ENCODE assay signal across 7 mouse cellular contexts in genomic region chr16:31546062-31546827, GRCm38 (mm10).
A peak's percentile ranks its signal among the peaks of the same experiment; 100 is the strongest.
DNase-seq lines count a peak whose midpoint lies in the region; ATAC-seq lines count a peak whose summit lies in the region.

No protein-coding gene starts in this region.

- WGBS in lung, embryonic 15.5 days, result 5% methylated on average over 18 of the region's 18 CpGs
- 4% methylated on average over 18 of the region's 18 CpGs for WGBS in embryonic facial prominence, embryonic 14.5 days
- WGBS in limb, embryonic 13.5 days, result 1% methylated on average over 18 of the region's 18 CpGs

- ATAC-seq in lung, embryonic 15.5 days (ENCODE audit: borderline replicate concordance, extremely low read depth, low FRiP score, low TSS enrichment), result 0 out of 2 replicates have a peak, but pooled peaks have one; percentile 9
- 0 out of 2 replicates have a peak, but pooled peaks have one; percentile 20 for ATAC-seq in embryonic facial prominence, embryonic 14.5 days (ENCODE audit: low read depth)
- peak; percentile 8; the same call in 1 of the 2 replicates for ATAC-seq in limb, embryonic 13.5 days (ENCODE audit: low FRiP score, low read depth)

- peak overlapping the region; percentile 51 for H3K4me2 ChIP-seq in lung, embryonic 15.5 days
- peak overlapping the region; percentile 53 for H3K4me2 ChIP-seq in embryonic facial prominence, embryonic 14.5 days (ENCODE audit: low read depth, low read length)
- H3K4me2 ChIP-seq in limb, embryonic 13.5 days (replicated peaks), result peak overlapping the region; percentile 56

- peak overlapping the region; percentile 21; the same call in 1 of the 2 replicates for H3K9ac ChIP-seq in lung, embryonic 15.5 days
- peak overlapping the region; percentile 49 for H3K9ac ChIP-seq in embryonic facial prominence, embryonic 14.5 days (ENCODE audit: low read depth, low read length)
- H3K9ac ChIP-seq in limb, embryonic 13.5 days, result peak overlapping the region; percentile 54

- no peaks in the 10 kb centered on the region for H3K9me3 ChIP-seq in lung, embryonic 15.5 days
- no peaks in the 10 kb centered on the region for H3K9me3 ChIP-seq in embryonic facial prominence, embryonic 14.5 days (ENCODE audit: control insufficient read depth, low read length)
- no peaks in the 10 kb centered on the region for H3K9me3 ChIP-seq in limb, embryonic 13.5 days

- H3K27me3 ChIP-seq in lung, embryonic 15.5 days, result peaks cover 21% of the 10 kb centered on the region; the same call in 1 of the 2 replicates
- 0 out of 2 replicates have a peak, but pooled peaks cover 4% of the 10 kb centered on the region for H3K27me3 ChIP-seq in embryonic facial prominence, embryonic 14.5 days (replicated peaks; ENCODE audit: control insufficient read depth, insufficient read depth, low read length)
- H3K27me3 ChIP-seq in limb, embryonic 13.5 days, result no peaks in the 10 kb centered on the region

- DNase-seq in lung, postnatal 36 days, result no peak
- peak; percentile 51 for DNase-seq in embryonic facial prominence, embryonic 14.5 days (ENCODE audit: low spot score)
- DNase-seq in yolk sac, embryonic 10.5 days (ENCODE audit: low spot score), result peak; percentile 30
- no peak for DNase-seq in layer of hippocampus, postnatal 25 days (ENCODE audit: extremely low spot score in 1 of 2, low spot score in 1 of 2)
- DNase-seq in T-cell, adult 2 months (ENCODE audit: low spot score), result no peak

- H3K4me1 ChIP-seq in lung, embryonic 15.5 days, result peaks cover 19% of the 10 kb centered on the region; the same call in 1 of the 2 replicates
- peaks cover 26% of the 10 kb centered on the region for H3K4me1 ChIP-seq in embryonic facial prominence, embryonic 14.5 days (ENCODE audit: control insufficient read depth, insufficient read depth, low read length)
- peaks cover 51% of the 10 kb centered on the region for H3K4me1 ChIP-seq in limb, embryonic 13.5 days

- H3K27ac ChIP-seq in lung, embryonic 15.5 days, result no peak overlapping the region
- peak overlapping the region; percentile 48; the same call in 1 of the 2 replicates for H3K27ac ChIP-seq in embryonic facial prominence, embryonic 14.5 days (replicated peaks; ENCODE audit: low read depth, low read length)
- peak overlapping the region; percentile 76 for H3K27ac ChIP-seq in limb, embryonic 13.5 days

- H3K36me3 ChIP-seq in lung, embryonic 15.5 days, result no peaks in the 10 kb centered on the region
- H3K36me3 ChIP-seq in embryonic facial prominence, embryonic 14.5 days (ENCODE audit: control insufficient read depth, insufficient read depth, low read length), result no peaks in the 10 kb centered on the region
- no peaks in the 10 kb centered on the region for H3K36me3 ChIP-seq in limb, embryonic 13.5 days

- peak overlapping the region; percentile 10 for H3K4me3 ChIP-seq in lung, embryonic 15.5 days
- H3K4me3 ChIP-seq in embryonic facial prominence, embryonic 14.5 days (ENCODE audit: low read depth, low read length), result peak overlapping the region; percentile 18
- H3K4me3 ChIP-seq in limb, embryonic 13.5 days, result peak overlapping the region; percentile 27

Comparison
In these comparisons a context has a peak if more than half of its experiments do, and no peak if none do; other contexts are left out.
1. DNase-seq: peak in embryonic facial prominence, embryonic 14.5 days (single experiment) and yolk sac, embryonic 10.5 days (single experiment); none in lung, postnatal 36 days (single experiment), layer of hippocampus, postnatal 25 days (0 of 2) and T-cell, adult 2 months (single experiment).
2. Peak in every context shown above with its lines, with median percentiles within 50 percentile points of each other: ATAC-seq, H3K4me2 ChIP-seq, H3K4me3 ChIP-seq and H3K9ac ChIP-seq.